Mouse (Mus musculus) midbrain, embryonic 11.5 days (tissue): ENCODE measurements around the gene Evi2b. TPM values are rescaled to one million over a fixed set of nuclear protein-coding genes. Genes with fewer than 3 reads are reported as not detected.

Experiments used
- polyA plus RNA-seq: library from polyadenylated mRNA; unstranded; fragments of >200 nt; fragmentation: Nextera tagmentation; extraction: Ambion mirVana; gene quantifications from 2 replicates; pipeline ENCODE4 v1.2.1, GENCODE M21; 2014

The Evi2b gene
- polyA plus RNA-seq, 1 experiment from 2014 or later: 0.22 TPM

Other genes with a start within 250 kb of the Evi2b start
- gene Gm9964, start 226.9 kb downstream of the Evi2b start, polyA plus RNA-seq: not detected in 2 replicates
- 10.0 and 10.4 TPM in 2 replicates for gene Nf1, start 184.1 kb downstream of the Evi2b start, polyA plus RNA-seq
- gene Omg, start 19.7 kb downstream of the Evi2b start, polyA plus RNA-seq: 1.9 TPM in 2 replicates
- gene Evi2, start 6.8 kb upstream of the Evi2b start, polyA plus RNA-seq: 0.83 and 0.84 TPM in 2 replicates
- gene Evi2a, start 6.8 kb upstream of the Evi2b start, polyA plus RNA-seq: 3.0 and 4.6 TPM in 2 replicates
- gene Rab11fip4, start 67.5 kb upstream of the Evi2b start, polyA plus RNA-seq: 13.5 and 14.1 TPM in 2 replicates